Mouse (Mus musculus) G1E (cell line): ENCODE measurements at regions not wholly inside any gene's neighbourhood (a gene's known extent, or its start where the extent isn't known, plus 50 kb on each side); places are given as distances from the start of the nearest gene placed in this dataset.

ENCODE experiments used
- ATAC-seq: 2 replicates; pipeline ENCODE4 v1.8.0; 2016; ENCODE audit warnings: mild to moderate bottlenecking; ENCODE audit not compliant: insufficient number of reproducible peaks, poor library complexity, low FRiP score, severe bottlenecking; ENCODE audit errors: extremely low read depth
- DNase-seq: peaks from one replicate; pipeline ENCODE4 v3.0.0; 2012; ENCODE audit warnings: low spot score
- H3K27me3 ChIP-seq: 2 replicates; pipeline ENCODE4 v1.6.1; 2012; ENCODE audit warnings: mild to moderate bottlenecking, low read length, inconsistent platforms; ENCODE audit not compliant: insufficient read depth
- H3K36me3 ChIP-seq: replicated peaks from 2 replicates; pipeline ENCODE3; 2012; ENCODE audit warnings: mild to moderate bottlenecking, inconsistent platforms
- H3K4me1 ChIP-seq: 2 replicates; pipeline ENCODE4 v1.6.1; 2012; ENCODE audit warnings: low read depth, low read length, inconsistent platforms, mixed read lengths; ENCODE audit not compliant: insufficient read depth
- H3K4me3 ChIP-seq: 2 replicates; pipeline ENCODE4 v1.5.1; 2012; ENCODE audit warnings: low read depth, mild to moderate bottlenecking, inconsistent platforms, low read length, moderate library complexity, mixed read lengths
- H3K9me3 ChIP-seq: replicated peaks from 2 replicates; pipeline ENCODE4 v1.6.1; 2012; ENCODE audit warnings: inconsistent platforms
- CTCF ChIP-seq: IDR thresholded peaks from 2 replicates; pipeline ENCODE4 v1.5.1; 2012; ENCODE audit warnings: low read depth, low read length, inconsistent platforms, mixed read lengths
- GATA1 ChIP-seq: IDR thresholded peaks from 2 replicates; pipeline ENCODE4 v1.6.1; 2012; ENCODE audit warnings: borderline replicate concordance, low read length, inconsistent platforms, mixed read lengths
- GATA2 ChIP-seq: IDR thresholded peaks from 2 replicates; pipeline ENCODE4 v1.6.1; 2012; ENCODE audit warnings: low read depth, low read length, inconsistent platforms, borderline replicate concordance
- POLR2AphosphoS5 ChIP-seq: IDR thresholded peaks from 2 replicates; pipeline ENCODE4 v1.6.1; 2012; ENCODE audit warnings: low read depth, low read length, inconsistent platforms; ENCODE audit not compliant: insufficient replicate concordance
- TAL1 ChIP-seq: conservative IDR thresholded peaks from 2 replicates; pipeline ENCODE4 v1.6.1; 2012; ENCODE audit warnings: low read depth, low read length, inconsistent platforms, mixed read lengths

- no peaks in the 10 kb centered on the region for H3K4me1 ChIP-seq
- no peaks in the 10 kb centered on the region for H3K9me3 ChIP-seq
- H3K36me3 ChIP-seq: no peaks in the 10 kb centered on the region
- DNase-seq (no peak), ATAC-seq (peak; percentile 22; the same call in 1 of the 2 replicates)
- H3K27me3 ChIP-seq: peaks cover 18% of the 10 kb centered on the region
- no peak overlapping the region for H3K4me3 ChIP-seq
- no peak for TF ChIP-seq GATA2
- TF ChIP-seq CTCF: no peak
- no peak for TF ChIP-seq POLR2AphosphoS5
- TF ChIP-seq GATA1: no peak
- no peak for TF ChIP-seq TAL1
These were observed 236.3 kb upstream of the Npvf start for GRCm38 (mm10) chr6:50890370-50891204.

GRCm38 (mm10) chr6:50891205-50891526 lies 236.9 kb upstream of the Npvf start:
- Histone ChIP-seq H3K36me3 (no peaks in the 10 kb centered on the region), H3K9me3 (no peaks in the 10 kb centered on the region), H3K4me1 (no peaks in the 10 kb centered on the region), H3K27me3 (peaks cover 18% of the 10 kb centered on the region), H3K4me3 (no peak overlapping the region)
- TF ChIP-seq GATA1: no peak
- no peak for TF ChIP-seq GATA2
- no peak for TF ChIP-seq TAL1
- TF ChIP-seq CTCF: no peak
- TF ChIP-seq POLR2AphosphoS5: no peak
- DNase-seq: no peak
- ATAC-seq: no peak

GRCm38 (mm10) chr6:50898792-50899191 lies 244.6 kb upstream of the Npvf start:
- TF ChIP-seq POLR2AphosphoS5 (no peak), CTCF (no peak), GATA1 (no peak), GATA2 (no peak), TAL1 (no peak)
- no peaks in the 10 kb centered on the region for H3K4me1 ChIP-seq
- no peaks in the 10 kb centered on the region for H3K27me3 ChIP-seq
- ATAC-seq: no peak
- H3K36me3 ChIP-seq: no peaks in the 10 kb centered on the region
- no peaks in the 10 kb centered on the region for H3K9me3 ChIP-seq
- no peak overlapping the region for H3K4me3 ChIP-seq
- DNase-seq: no peak

GRCm38 (mm10) chr6:50915166-50916030 lies 261.2 kb upstream of the Npvf start:
- no peak for ATAC-seq
- DNase-seq: no peak
- no peaks in the 10 kb centered on the region for H3K27me3 ChIP-seq
- H3K4me3 ChIP-seq: no peak overlapping the region
- no peaks in the 10 kb centered on the region for H3K9me3 ChIP-seq
- no peaks in the 10 kb centered on the region for H3K4me1 ChIP-seq
- H3K36me3 ChIP-seq: no peaks in the 10 kb centered on the region
- TF ChIP-seq GATA1 (no peak), CTCF (no peak), POLR2AphosphoS5 (no peak), TAL1 (no peak), GATA2 (no peak)

GRCm38 (mm10) chr6:50918248-50918647 lies 264.0 kb upstream of the Npvf start:
- ATAC-seq: no peak
- H3K9me3 ChIP-seq: no peaks in the 10 kb centered on the region
- H3K36me3 ChIP-seq: no peaks in the 10 kb centered on the region
- H3K4me1 ChIP-seq: no peaks in the 10 kb centered on the region
- no peak for DNase-seq
- H3K27me3 ChIP-seq: no peaks in the 10 kb centered on the region
- TF ChIP-seq GATA1 (no peak), TAL1 (no peak), CTCF (no peak), POLR2AphosphoS5 (no peak), GATA2 (no peak)
- no peak overlapping the region for H3K4me3 ChIP-seq

GRCm38 (mm10) chr6:50922235-50922634 lies 268.0 kb upstream of the Npvf start:
- Histone ChIP-seq H3K4me1 (no peaks in the 10 kb centered on the region), H3K27me3 (no peaks in the 10 kb centered on the region), H3K4me3 (no peak overlapping the region), H3K9me3 (no peaks in the 10 kb centered on the region), H3K36me3 (no peaks in the 10 kb centered on the region)
- TF ChIP-seq CTCF: no peak
- no peak for TF ChIP-seq GATA2
- DNase-seq (no peak), ATAC-seq (no peak)
